Mouse (Mus musculus) ES-E14 (cell line): ENCODE results near the gene Hdac7. TPM values are rescaled to one million over a fixed set of nuclear protein-coding genes. Genes with fewer than 3 reads are reported as not detected.

Source experiments
- DNase-seq: peaks from one replicate; pipeline ENCODE4 v3.0.0-alpha.2; 2013; ENCODE audit warnings: low read depth, low spot score
- H3K27ac ChIP-seq: 2 replicates; pipeline ENCODE4 v1.5.1; 2012; ENCODE audit warnings: low read depth, mild to moderate bottlenecking, low read length, moderate library complexity, mixed read lengths; ENCODE audit not compliant: poor library complexity, insufficient read depth, severe bottlenecking
- H3K36me3 ChIP-seq: 2 replicates; pipeline ENCODE4 v1.6.1; 2012; ENCODE audit warnings: mild to moderate bottlenecking, low read length, moderate library complexity, mixed read lengths; ENCODE audit not compliant: control insufficient read depth, poor library complexity, insufficient read depth, severe bottlenecking
- H3K4me1 ChIP-seq, 2 experiments: fragments of 150-350 bp in 1 of 2; sonication (generic) in 1 of 2; 2 replicates each; pipeline ENCODE4 v1.6.1; 2012; ENCODE audit warnings: low read length in 2 of 2, mild to moderate bottlenecking in 1 of 2, mixed read lengths in 1 of 2; ENCODE audit not compliant: control insufficient read depth in 2 of 2, insufficient read depth in 2 of 2, poor library complexity in 1 of 2
- H3K4me3 ChIP-seq, 2 experiments: fragments of 150-350 bp in 1 of 2; sonication (generic) in 1 of 2; 2 replicates each; pipeline ENCODE4 v1.5.1; 2012; ENCODE audit warnings: low read length in 2 of 2, low read depth in 1 of 2, mild to moderate bottlenecking in 1 of 2, mixed read lengths in 1 of 2; ENCODE audit not compliant: insufficient read depth in 1 of 2, poor library complexity in 1 of 2, severe bottlenecking in 1 of 2
- H3K9ac ChIP-seq: 2 replicates; pipeline ENCODE4 v1.6.1; 2012; ENCODE audit warnings: low read depth, mild to moderate bottlenecking, low read length, mixed read lengths; ENCODE audit not compliant: poor library complexity, insufficient read depth, severe bottlenecking
- H3K9me3 ChIP-seq: fragments of 150-350 bp; sonication (generic); 2 replicates; pipeline ENCODE4 v1.6.1; 2012; ENCODE audit warnings: low read depth, mild to moderate bottlenecking, low read length; ENCODE audit not compliant: control insufficient read depth, insufficient read depth
- CHD2 ChIP-seq: IDR thresholded peaks from 2 replicates; pipeline ENCODE4 v1.6.1; 2014; ENCODE audit warnings: mild to moderate bottlenecking, low read depth, low read length, inconsistent platforms
- HCFC1 ChIP-seq: IDR thresholded peaks from 2 replicates; pipeline ENCODE4 v1.6.1; 2012; ENCODE audit warnings: low read length, inconsistent platforms, borderline replicate concordance; ENCODE audit not compliant: insufficient read depth
- MAFK ChIP-seq: IDR thresholded peaks from 2 replicates; pipeline ENCODE4 v1.6.1; 2014; ENCODE audit warnings: mild to moderate bottlenecking, low read depth, low read length, inconsistent platforms; ENCODE audit not compliant: insufficient read depth
- ZC3H11A ChIP-seq: IDR thresholded peaks from 2 replicates; pipeline ENCODE4 v1.6.1; 2012; ENCODE audit warnings: low read depth, mild to moderate bottlenecking, inconsistent platforms, low read length, borderline replicate concordance
- ZNF384 ChIP-seq: IDR thresholded peaks from 2 replicates; pipeline ENCODE4 v1.6.1; 2012; ENCODE audit warnings: low read depth, low read length, inconsistent platforms
- in situ Hi-C, 2 experiments: fragments of 600-800 bp; cut with MboI; formaldehyde crosslinking; loops; one replicate each; pipeline ENCODE4 v1.15.1; 2025; ENCODE audit warnings: low sequenced_read_pairs in 2 of 2, inconsistent platforms in 1 of 2; ENCODE audit not compliant: unreplicated experiment in 2 of 2
- total RNA-seq: library from RNA; depleted of rRNA; stranded (reverse); fragments of 300-350 nt; gene quantifications from 2 replicates; pipeline ENCODE4 v1.2.3, GENCODE M21; 2012

Hdac7 gene
- total RNA-seq, 1 experiment, result 7.4 TPM

GRCm38 (mm10) chr15:97821983-97822363 lies 22.3 kb downstream of the Hdac7 start:
- in situ Hi-C loops, result no loop called here
- Histone ChIP-seq H3K4me1 (peaks cover 0 to 8% of the 10 kb centered on the region in 2 experiments; a peak in 1 of 4 replicates), H3K9me3 (no peaks in the 10 kb centered on the region), H3K9ac (no peak overlapping the region), H3K36me3 (no peaks in the 10 kb centered on the region), H3K27ac (no peak overlapping the region), H3K4me3 (no peak overlapping the region)
- no peak for DNase-seq
- no peak for TF ChIP-seq CHD2
- TF ChIP-seq ZNF384, result no peak
- no peak for TF ChIP-seq HCFC1
- TF ChIP-seq MAFK, result no peak
- no peak for TF ChIP-seq ZC3H11A

GRCm38 (mm10) chr15:97821321-97821982 lies 22.9 kb downstream of the Hdac7 start:
- H3K9me3 ChIP-seq, result no peaks in the 10 kb centered on the region
- in situ Hi-C loops, result no loop called here
- no peak for TF ChIP-seq MAFK
- no peak for TF ChIP-seq ZC3H11A
- no peak for TF ChIP-seq ZNF384
- TF ChIP-seq CHD2, result no peak
- TF ChIP-seq HCFC1, result no peak
- no peak overlapping the region for H3K9ac ChIP-seq
- H3K36me3 ChIP-seq, result no peaks in the 10 kb centered on the region
- no peak overlapping the region for H3K27ac ChIP-seq
- DNase-seq, result no peak
- no peak overlapping the region for H3K4me3 ChIP-seq
- peaks cover 0 to 8% of the 10 kb centered on the region in 2 experiments; a peak in 1 of 4 replicates for H3K4me1 ChIP-seq

GRCm38 (mm10) chr15:97819937-97820336 lies 24.4 kb downstream of the Hdac7 start:
- no peak overlapping the region for H3K27ac ChIP-seq
- H3K36me3 ChIP-seq, result no peaks in the 10 kb centered on the region
- no peak for TF ChIP-seq ZNF384
- no peak for TF ChIP-seq HCFC1
- TF ChIP-seq MAFK, result no peak
- TF ChIP-seq CHD2, result no peak
- no peak for TF ChIP-seq ZC3H11A
- H3K4me3 ChIP-seq, result no peak overlapping the region
- in situ Hi-C loops, result no loop called here
- H3K9ac ChIP-seq, result no peak overlapping the region
- peaks cover 0 to 7% of the 10 kb centered on the region in 2 experiments; a peak in 1 of 4 replicates for H3K4me1 ChIP-seq
- H3K9me3 ChIP-seq, result no peaks in the 10 kb centered on the region
- no peak for DNase-seq

DNA sequence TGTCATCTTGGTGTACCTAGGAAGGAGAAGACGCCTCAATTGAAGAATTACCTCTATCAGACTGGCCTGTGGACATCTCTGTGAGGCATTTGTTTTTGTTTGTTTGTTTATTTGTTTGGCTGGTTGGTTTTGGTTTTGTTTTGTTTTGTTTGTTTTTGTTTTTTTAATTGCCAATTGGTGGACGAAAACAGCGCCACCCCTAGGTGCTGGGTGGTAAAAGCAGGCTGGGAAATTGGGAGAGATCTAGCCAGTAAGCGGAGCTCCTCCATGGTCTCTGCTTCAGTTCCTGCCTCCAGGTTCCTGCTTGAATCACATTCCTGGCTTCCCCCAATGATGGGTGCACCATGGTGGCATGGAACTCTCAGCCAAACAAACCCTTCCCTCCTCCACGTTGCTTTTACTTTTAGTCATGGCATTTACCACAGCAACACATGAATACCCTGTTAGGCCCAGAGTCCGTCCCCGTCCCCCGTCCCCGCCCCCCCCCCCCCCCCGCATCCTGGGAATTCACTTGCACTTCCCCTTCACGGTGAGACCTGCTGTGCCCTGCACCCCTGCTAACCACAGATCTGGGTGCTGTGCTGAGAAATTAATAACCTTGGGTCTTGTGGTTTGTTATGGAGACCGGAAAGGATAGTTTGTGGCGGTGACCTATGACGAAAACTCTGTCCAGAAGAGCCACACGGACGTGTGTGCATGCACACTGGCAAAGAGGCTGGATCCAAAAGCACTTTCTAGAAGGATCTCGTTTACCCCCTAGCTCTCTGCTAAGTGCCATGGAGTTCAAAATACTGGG lies 27.9 kb downstream of the Hdac7 start:
- H3K4me1 ChIP-seq, result peaks cover 0 to 9% of the 10 kb centered on the region in 2 experiments; a peak in 1 of 4 replicates
- H3K9ac ChIP-seq, result no peak overlapping the region
- no peaks in the 10 kb centered on the region for H3K36me3 ChIP-seq
- in situ Hi-C loops, result no loop called here
- H3K4me3 ChIP-seq, result no peak overlapping the region
- no peak for DNase-seq
- TF ChIP-seq ZNF384 (no peak), ZC3H11A (no peak), CHD2 (no peak), HCFC1 (no peak), MAFK (no peak)
- no peaks in the 10 kb centered on the region for H3K9me3 ChIP-seq
- H3K27ac ChIP-seq, result no peak overlapping the region
